Mouse (Mus musculus) neutrophil, adult 65 days (primary cell): ENCODE measurements around the gene Tbx6. TPM values are rescaled to one million over a fixed set of nuclear protein-coding genes. Genes with fewer than 3 reads are reported as not detected.

Experiments used
- total RNA-seq: library from RNA; stranded (reverse); gene quantifications from 2 replicates; pipeline ENCODE4 v1.2.4, GENCODE M21; 2023

Gene Tbx6
- 4.3 and 4.4 TPM in 2 replicates for total RNA-seq

GRCm38 (mm10) chr7:126780971-126781635 lies at the start of gene Tbx6:
TSS of gene Tbx6 (plus strand) at chr7:126781483.

GRCm38 (mm10) chr7:126759050-126759671 lies 22.1 kb upstream of the Tbx6 start, which contains the start of gene Mapk3:
TSS of gene Mapk3 (plus strand) at chr7:126759601.

GRCm38 (mm10) chr7:126766201-126766600 lies 15.1 kb upstream of the Tbx6 start, which contains the start of gene Gdpd3:
TSS of gene Gdpd3 (plus strand) at chr7:126766334.

GRCm38 (mm10) chr7:126776598-126777057 lies 4.7 kb upstream of the Tbx6 start, which contains the start of gene Ypel3:
TSS of gene Ypel3 (plus strand) at chr7:126776955.

GRCm38 (mm10) chr7:126791851-126792720 lies 10.8 kb downstream of the Tbx6 start, which contains the start of gene Ppp4c:
TSS of gene Ppp4c (minus strand) at chr7:126792496.

GRCm38 (mm10) chr7:126797411-126798126 lies 16.3 kb downstream of the Tbx6 start, which contains the start of gene Fam57b:
TSS of gene Fam57b (plus strand) at chr7:126797668.

GRCm38 (mm10) chr7:126831539-126831938 lies 50.3 kb downstream of the Tbx6 start, which contains the start of gene 4930451I11Rik:
TSS of gene 4930451I11Rik (minus strand) at chr7:126831639.

Other genes starting within 250 kb of the Tbx6 start
- 70.7 and 76.0 TPM in 2 replicates for gene Eif3c, start 215.1 kb upstream of the Tbx6 start, total RNA-seq
- gene Apobr, start 196.5 kb upstream of the Tbx6 start, total RNA-seq = 179 and 277 TPM in 2 replicates
- gene Cln3, start 195.7 kb upstream of the Tbx6 start, total RNA-seq = 387 and 438 TPM in 2 replicates
- gene Il27, start 186.5 kb upstream of the Tbx6 start, total RNA-seq = 1.7 and 4.0 TPM in 2 replicates
- gene Nupr1, start 150.6 kb upstream of the Tbx6 start, total RNA-seq = 7.5 and 8.5 TPM in 2 replicates
- gene Sgf29, start 132.2 kb upstream of the Tbx6 start, total RNA-seq = 11.2 and 16.0 TPM in 2 replicates
- gene Sult1a1, start 105.1 kb upstream of the Tbx6 start, total RNA-seq = 1.1 TPM in 1 of 2 replicates, not detected in the other
- gene Bola2, start 86.1 kb upstream of the Tbx6 start, total RNA-seq = 41.8 and 49.9 TPM in 2 replicates
- 5.1 and 6.8 TPM in 2 replicates for gene Slx1b, start 85.7 kb upstream of the Tbx6 start, total RNA-seq
- 1,908 and 2,111 TPM in 2 replicates for gene Coro1a, start 73.7 kb upstream of the Tbx6 start, total RNA-seq
- 255 and 261 TPM in 2 replicates for gene Mapk3, start 21.9 kb upstream of the Tbx6 start, total RNA-seq
- 17.6 and 21.9 TPM in 2 replicates for gene Gdpd3, start 15.1 kb upstream of the Tbx6 start, total RNA-seq
- 278 and 300 TPM in 2 replicates for gene Ypel3, start 4.5 kb upstream of the Tbx6 start, total RNA-seq
- 231 and 266 TPM in 2 replicates for gene Ppp4c, start 11.0 kb downstream of the Tbx6 start, total RNA-seq
- gene Fam57b, start 16.2 kb downstream of the Tbx6 start, total RNA-seq = not detected in 2 replicates
- gene 4930451I11Rik, start 50.2 kb downstream of the Tbx6 start, total RNA-seq = not detected in 2 replicates
- gene Doc2a, start 65.9 kb downstream of the Tbx6 start, total RNA-seq = not detected in 2 replicates
- 37.5 and 38.0 TPM in 2 replicates for gene Hirip3, start 80.5 kb downstream of the Tbx6 start, total RNA-seq
- gene Ino80e, start 80.9 kb downstream of the Tbx6 start, total RNA-seq = 41.4 and 42.2 TPM in 2 replicates
- 50.7 and 59.9 TPM in 2 replicates for gene Taok2, start 103.2 kb downstream of the Tbx6 start, total RNA-seq
- gene Tmem219, start 141.4 kb downstream of the Tbx6 start, total RNA-seq = 38.9 and 40.1 TPM in 2 replicates
- gene Kctd13, start 147.4 kb downstream of the Tbx6 start, total RNA-seq = 17.4 and 23.2 TPM in 2 replicates
- gene Asphd1, start 168.1 kb downstream of the Tbx6 start, total RNA-seq = not detected in 2 replicates
- gene Sez6l2, start 169.1 kb downstream of the Tbx6 start, total RNA-seq = 1.9 and 3.1 TPM in 2 replicates
- 56.2 and 56.5 TPM in 2 replicates for gene Cdipt, start 194.4 kb downstream of the Tbx6 start, total RNA-seq
- gene Cdiptos, start 194.6 kb downstream of the Tbx6 start, total RNA-seq = 0.95 and 1.3 TPM in 2 replicates
- gene Mvp, start 233.1 kb downstream of the Tbx6 start, total RNA-seq = 49.1 and 58.0 TPM in 2 replicates
- gene Pagr1b, start 235.0 kb downstream of the Tbx6 start, total RNA-seq = not detected in 2 replicates
- 1.5 and 35.7 TPM in 2 replicates for gene Pagr1a, start 235.9 kb downstream of the Tbx6 start, total RNA-seq
- 26.0 TPM in 1 of 2 replicates, not detected in the other for gene Gm42742, start 239.6 kb downstream of the Tbx6 start, total RNA-seq
- gene Prrt2, start 239.7 kb downstream of the Tbx6 start, total RNA-seq = 0.79 TPM in 1 of 2 replicates, not detected in the other
- 128 and 143 TPM in 2 replicates for gene Maz, start 245.6 kb downstream of the Tbx6 start, total RNA-seq